ENCODE assay signal across 18 mouse cellular contexts in the genomic region with DNA sequence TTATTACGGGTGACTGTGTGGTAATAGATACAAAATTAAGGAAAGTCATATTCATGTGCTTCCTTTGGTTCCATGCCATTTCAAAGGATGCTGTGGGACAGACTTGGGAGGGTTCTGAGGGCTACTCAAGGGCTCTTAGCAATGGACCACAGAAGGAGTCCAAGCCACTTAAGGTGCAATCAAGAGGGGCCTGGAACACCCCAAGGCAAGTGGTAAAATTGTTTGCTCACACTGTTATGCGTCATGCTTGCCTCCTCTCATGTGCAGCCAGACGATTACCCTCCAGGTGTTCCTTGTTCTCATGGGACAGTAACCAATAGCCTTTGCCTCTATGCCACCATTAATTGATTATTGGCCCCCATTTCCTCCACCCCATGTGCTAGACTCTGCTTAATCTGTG.
"Had no signal": no experiment of that assay in that cellular context is flagged by ENCODE, and none has a peak within 500 bp of the region (broad histone marks: within the 10 kb centered on the region; RNA-seq: fewer than 3 reads in every experiment).

No protein-coding gene starts in this region.

- H3K27me3 ChIP-seq: lung, embryonic 15.5 days; midbrain, embryonic 12.5 days; neural tube, embryonic 13.5 days; neural tube, embryonic 15.5 days had no signal

- H3K9me3 ChIP-seq: lung, embryonic 15.5 days; midbrain, embryonic 10.5 days; midbrain, embryonic 12.5 days; neural tube, embryonic 13.5 days; neural tube, embryonic 15.5 days had no signal

- H3K36me3 ChIP-seq: lung, embryonic 15.5 days; midbrain, embryonic 10.5 days; midbrain, embryonic 12.5 days; neural tube, embryonic 13.5 days; neural tube, embryonic 15.5 days had no signal

- H3K4me1 ChIP-seq: lung, embryonic 15.5 days; midbrain, embryonic 10.5 days; midbrain, embryonic 12.5 days; neural tube, embryonic 15.5 days had no signal

- H3K27ac ChIP-seq: liver, embryonic 14.5 days; lung, embryonic 15.5 days; midbrain, embryonic 10.5 days; midbrain, embryonic 12.5 days; neural tube, embryonic 13.5 days; neural tube, embryonic 15.5 days had no signal

- H3K9ac ChIP-seq: liver, embryonic 14.5 days; lung, embryonic 15.5 days; midbrain, embryonic 12.5 days; neural tube, embryonic 13.5 days; neural tube, embryonic 15.5 days had no signal

- H3K4me3 ChIP-seq: lung, embryonic 15.5 days; midbrain, embryonic 10.5 days; midbrain, embryonic 12.5 days; myocyte; neural tube, embryonic 13.5 days; neural tube, embryonic 15.5 days had no signal

- DNase-seq: lung, postnatal 10 days; midbrain, embryonic 14.5 days; retina, postnatal 1 day; right cerebral cortex, adult 18-20 months; right cerebral cortex, postnatal 25 days; right cerebral cortex, postnatal 4 days; spleen, adult 18-20 months; thymus, adult 18-20 months; thymus, postnatal 14 days; thymus, postnatal 36 days had no signal

- H3K4me2 ChIP-seq: lung, embryonic 15.5 days; midbrain, embryonic 12.5 days; neural tube, embryonic 13.5 days; neural tube, embryonic 15.5 days had no signal

- ATAC-seq: midbrain, embryonic 16.5 days had no signal
